Mouse (Mus musculus) erythroblast, embryonic 14.5 days (primary cell): ENCODE results near the gene Sbno2. TPM values are rescaled to one million over a fixed set of nuclear protein-coding genes. Genes with fewer than 3 reads are reported as not detected.

ENCODE experiments used
- H3K27me3 ChIP-seq: 2 replicates; pipeline ENCODE4 v1.6.1; 2012; ENCODE audit warnings: inconsistent platforms; ENCODE audit not compliant: control insufficient read depth
- H3K36me3 ChIP-seq: 2 replicates; pipeline ENCODE4 v1.6.1; 2012; ENCODE audit warnings: mild to moderate bottlenecking, inconsistent platforms; ENCODE audit not compliant: control insufficient read depth
- H3K4me1 ChIP-seq: 2 replicates; pipeline ENCODE4 v1.6.1; 2012; ENCODE audit warnings: inconsistent platforms; ENCODE audit not compliant: control insufficient read depth
- H3K4me3 ChIP-seq: replicated peaks from 2 replicates; pipeline ENCODE3; 2012; ENCODE audit warnings: moderate library complexity, mild to moderate bottlenecking, inconsistent platforms
- H3K9me3 ChIP-seq: 2 replicates; pipeline ENCODE4 v1.6.1; 2012; ENCODE audit warnings: low read length, inconsistent platforms, mixed read lengths; ENCODE audit not compliant: control insufficient read depth
- GATA1 ChIP-seq: IDR thresholded peaks from 2 replicates; pipeline ENCODE4 v1.6.1; 2012; ENCODE audit warnings: low read length, inconsistent platforms, mixed read lengths
- TAL1 ChIP-seq: IDR thresholded peaks from 3 replicates; pipeline ENCODE4 v1.6.1; 2012; ENCODE audit warnings: low read length, inconsistent platforms, mixed read lengths
- polyA plus RNA-seq: library from polyadenylated mRNA; stranded (reverse); fragments of >175 nt; gene quantifications from 2 replicates; pipeline ENCODE4 v1.2.3, GENCODE M21; 2012

Gene Sbno2
- polyA plus RNA-seq, 1 experiment: 3.4 TPM

- Histone ChIP-seq H3K4me3 (no peak overlapping the region), H3K9me3 (no peaks in the 10 kb centered on the region), H3K36me3 (peaks cover 60% of the 10 kb centered on the region), H3K27me3 (no peaks in the 10 kb centered on the region), H3K4me1 (peaks cover 49% of the 10 kb centered on the region)
- no peak for TF ChIP-seq GATA1
- TF ChIP-seq TAL1: no peak
These were observed 77.5 kb downstream of the Sbno2 start for GRCm38 (mm10) chr10:80027681-80028520.

- Histone ChIP-seq H3K9me3 (no peaks in the 10 kb centered on the region), H3K27me3 (no peaks in the 10 kb centered on the region), H3K4me3 (no peak overlapping the region), H3K36me3 (peaks cover 72% of the 10 kb centered on the region), H3K4me1 (peaks cover 53% of the 10 kb centered on the region)
- no peak for TF ChIP-seq GATA1
- TF ChIP-seq TAL1: no peak
These were observed 79.5 kb downstream of the Sbno2 start for GRCm38 (mm10) chr10:80025889-80026288.

GRCm38 (mm10) chr10:80025463-80025862 lies 79.9 kb downstream of the Sbno2 start:
- peaks cover 57% of the 10 kb centered on the region for H3K4me1 ChIP-seq
- H3K36me3 ChIP-seq: peaks cover 72% of the 10 kb centered on the region

DNA sequence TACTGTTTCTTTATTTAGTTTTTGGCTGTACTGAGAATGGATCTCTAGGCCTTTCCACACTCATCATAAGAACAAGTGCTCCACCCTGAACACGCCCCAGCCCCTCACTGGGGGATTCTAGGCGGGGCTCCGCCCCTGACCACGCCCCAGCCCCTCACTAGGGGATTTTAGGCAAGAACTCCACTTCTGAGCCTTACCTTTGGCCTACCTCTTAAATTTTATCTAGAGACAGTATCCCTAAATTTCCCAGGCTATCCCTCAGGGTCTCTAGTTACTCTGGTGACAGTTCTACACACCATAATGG lies 80.4 kb downstream of the Sbno2 start:
- Histone ChIP-seq H3K4me1 (peaks cover 61% of the 10 kb centered on the region), H3K27me3 (no peaks in the 10 kb centered on the region), H3K9me3 (no peaks in the 10 kb centered on the region), H3K4me3 (no peak overlapping the region), H3K36me3 (peaks cover 72% of the 10 kb centered on the region)
- TF ChIP-seq GATA1: no peak
- TF ChIP-seq TAL1: no peak

More at GRCm38 (mm10) chr10:80025463-80025862, 79.9 kb downstream of the Sbno2 start:
- Histone ChIP-seq H3K27me3 (no peaks in the 10 kb centered on the region), H3K4me3 (no peak overlapping the region), H3K9me3 (no peaks in the 10 kb centered on the region)
- no peak for TF ChIP-seq GATA1
- no peak for TF ChIP-seq TAL1

DNA sequence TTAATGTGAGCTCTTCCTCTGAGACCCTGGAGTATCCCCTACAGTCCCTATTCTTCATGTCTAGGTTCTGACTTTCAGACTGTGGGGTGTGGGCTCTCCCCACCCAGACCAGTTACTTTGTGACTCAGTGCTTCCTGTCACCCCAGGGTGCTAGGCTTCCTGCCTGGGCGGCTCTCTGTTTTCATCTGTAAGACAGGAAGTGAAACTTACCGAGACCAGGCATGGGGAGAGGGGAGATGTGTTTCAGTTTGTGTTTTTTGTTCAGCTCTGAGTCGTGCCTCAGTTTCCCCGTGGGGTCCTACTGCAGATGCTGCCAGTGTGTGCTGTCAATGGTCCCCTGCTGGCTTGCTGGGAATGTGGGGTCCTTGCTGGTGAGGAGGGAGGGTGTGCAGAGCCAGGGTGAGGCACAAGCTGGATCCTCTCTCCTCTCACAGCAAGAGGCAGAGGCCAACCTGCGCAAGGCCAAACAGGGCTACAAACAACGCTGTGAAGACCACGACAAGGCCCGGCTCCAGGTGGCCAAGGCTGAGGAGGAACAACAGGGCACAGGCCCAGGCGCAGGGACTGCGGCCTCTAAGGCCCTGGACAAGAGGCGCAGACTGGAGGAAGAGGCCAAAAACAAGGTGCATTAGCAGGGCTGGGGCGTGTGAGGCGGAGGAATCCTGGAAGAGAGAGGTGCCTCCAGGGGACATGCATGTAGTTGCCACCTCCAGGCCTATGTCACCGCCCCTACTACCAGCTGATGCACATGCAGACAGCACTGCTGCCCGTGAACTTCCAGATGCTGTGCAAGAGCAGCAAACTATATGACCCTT lies 80.9 kb downstream of the Sbno2 start:
- no peak overlapping the region for H3K4me3 ChIP-seq
- H3K27me3 ChIP-seq: peaks cover 3% of the 10 kb centered on the region; the same call in 1 of the 2 replicates
- H3K36me3 ChIP-seq: peaks cover 74% of the 10 kb centered on the region
- H3K4me1 ChIP-seq: peaks cover 66% of the 10 kb centered on the region
- no peak for TF ChIP-seq GATA1
- no peaks in the 10 kb centered on the region for H3K9me3 ChIP-seq

DNA sequence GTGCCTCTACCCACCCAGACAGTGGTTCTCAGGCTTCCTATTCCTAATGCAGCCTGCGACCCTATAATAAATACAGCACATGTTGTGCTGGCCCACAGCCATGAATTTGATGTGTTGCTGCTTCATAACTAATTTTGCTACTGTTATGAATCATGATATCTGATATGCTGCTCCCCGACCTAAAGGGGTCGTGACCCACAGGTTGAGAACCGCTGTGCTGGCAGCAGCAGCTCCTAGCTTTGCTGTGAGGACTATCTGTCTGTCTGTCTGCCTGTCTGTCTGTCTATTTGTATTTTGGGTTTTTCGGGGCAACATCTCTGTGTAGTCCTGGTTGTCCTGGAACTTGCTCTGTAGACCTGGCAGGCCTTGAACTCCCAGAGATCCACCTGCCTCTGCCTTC lies 81.6 kb downstream of the Sbno2 start:
- peaks cover 3% of the 10 kb centered on the region; the same call in 1 of the 2 replicates for H3K27me3 ChIP-seq
- peaks cover 72% of the 10 kb centered on the region for H3K4me1 ChIP-seq
- TF ChIP-seq GATA1 (no peak), TAL1 (no peak)
- no peak overlapping the region for H3K4me3 ChIP-seq
- peaks cover 69% of the 10 kb centered on the region for H3K36me3 ChIP-seq
- H3K9me3 ChIP-seq: no peaks in the 10 kb centered on the region

DNA sequence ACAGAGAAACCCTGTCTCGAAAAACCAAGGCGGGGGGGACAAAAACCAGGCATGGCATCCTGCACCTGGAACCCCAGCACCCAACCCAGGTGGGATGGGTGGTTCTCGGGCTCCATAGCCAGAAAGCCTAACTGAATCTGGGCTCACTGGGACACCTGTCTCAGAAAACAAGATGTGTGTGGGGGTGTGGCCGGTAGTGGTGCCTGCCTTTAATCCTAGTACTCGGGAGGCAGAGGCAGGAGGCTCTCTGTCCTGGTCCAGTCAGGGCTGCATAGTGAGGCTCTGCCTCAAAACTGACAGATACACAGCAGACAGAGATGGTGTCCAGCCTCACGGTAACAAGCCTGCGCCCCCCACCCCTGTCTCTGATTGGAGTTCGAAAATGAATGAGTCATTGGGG lies 82.6 kb downstream of the Sbno2 start:
- Histone ChIP-seq H3K4me3 (no peak overlapping the region), H3K4me1 (peaks cover 69% of the 10 kb centered on the region), H3K9me3 (no peaks in the 10 kb centered on the region), H3K27me3 (peaks cover 3% of the 10 kb centered on the region; the same call in 1 of the 2 replicates), H3K36me3 (peaks cover 62% of the 10 kb centered on the region)
- TF ChIP-seq GATA1 (no peak), TAL1 (no peak)

- Histone ChIP-seq H3K9me3 (no peaks in the 10 kb centered on the region), H3K36me3 (peaks cover 57% of the 10 kb centered on the region), H3K27me3 (peaks cover 3% of the 10 kb centered on the region; the same call in 1 of the 2 replicates), H3K4me1 (peaks cover 69% of the 10 kb centered on the region), H3K4me3 (no peak overlapping the region)
- TF ChIP-seq TAL1 (no peak), GATA1 (no peak)
These were observed 83.2 kb downstream of the Sbno2 start for GRCm38 (mm10) chr10:80022164-80022563.

DNA sequence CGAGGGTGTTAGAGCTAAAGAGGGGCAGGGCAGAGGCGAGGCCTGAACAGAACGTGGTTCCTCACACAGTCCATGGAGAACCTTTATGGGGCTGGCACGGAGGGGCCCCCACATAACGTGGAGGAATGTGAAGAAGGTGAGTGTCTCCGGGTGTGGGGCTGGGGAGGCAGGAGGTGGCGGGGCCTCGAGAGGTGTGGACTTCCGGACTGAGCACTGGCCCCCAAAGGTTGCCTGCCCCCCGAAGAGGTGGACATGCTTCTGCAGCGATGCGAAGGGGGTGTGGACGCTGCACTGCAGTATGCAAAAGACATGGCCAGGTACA lies 84.1 kb downstream of the Sbno2 start:
- Histone ChIP-seq H3K27me3 (peaks cover 3% of the 10 kb centered on the region; the same call in 1 of the 2 replicates), H3K4me1 (peaks cover 70% of the 10 kb centered on the region), H3K9me3 (no peaks in the 10 kb centered on the region), H3K4me3 (no peak overlapping the region), H3K36me3 (peaks cover 51% of the 10 kb centered on the region)
- no peak for TF ChIP-seq TAL1
- TF ChIP-seq GATA1: no peak
